Mouse (Mus musculus): ENCODE results near the gene Szt2. TPM values are rescaled to one million over a fixed set of nuclear protein-coding genes. Genes with fewer than 3 reads are reported as not detected.

Gene Szt2
- polyA plus RNA-seq (2014; fragmentation: Illumina TruSeq; extraction: RNeasy Lipid Tissue Mini Kit (QIAGEN cat#74804); ENCODE audit: low read depth, low replicate concordance): 0.52 TPM

DNA sequence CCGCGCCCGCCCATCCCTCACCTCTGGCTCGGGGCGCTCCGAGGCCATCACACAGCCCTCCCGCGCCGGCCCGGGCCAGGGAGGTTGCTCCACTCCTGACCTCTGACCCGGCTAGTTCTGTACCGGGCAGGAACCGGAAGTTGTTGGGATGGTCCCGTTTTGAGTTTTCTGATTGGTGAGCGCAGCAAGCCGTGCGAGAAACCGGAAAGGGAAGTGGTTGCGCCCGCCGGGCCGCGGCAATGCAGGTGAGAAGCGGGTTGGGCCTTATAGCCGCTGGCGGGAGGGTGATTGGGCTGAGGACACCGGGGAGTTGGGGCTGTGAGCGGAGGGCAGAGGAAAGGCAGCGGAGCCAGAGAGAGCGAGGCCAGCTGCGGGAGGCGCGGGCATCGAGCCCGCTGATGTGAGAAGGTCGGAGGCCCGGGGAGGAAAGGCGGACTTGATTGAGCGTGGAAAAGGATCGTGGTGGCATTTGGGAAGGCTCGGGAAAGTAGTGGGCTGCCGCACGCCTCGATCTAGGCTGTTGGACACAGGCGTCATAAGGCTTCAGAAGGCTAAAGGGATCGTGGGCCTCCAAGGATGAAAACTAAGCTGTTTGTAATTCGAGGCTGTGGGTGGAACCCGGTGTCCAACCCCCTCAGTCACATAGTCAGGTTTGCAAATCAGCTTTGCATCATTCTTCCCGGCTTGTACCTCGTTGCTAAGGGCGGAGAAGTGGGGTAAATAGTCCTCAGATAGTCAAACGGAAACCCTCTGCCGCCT, at the start of gene Szt2, which contains the start of gene Med8:
Gene Szt2 (minus strand): TSS at position 132 of the 759 bp plus-strand sequence.
Gene Med8 (plus strand): TSS at position 196 of the 759 bp plus-strand sequence.

DNA sequence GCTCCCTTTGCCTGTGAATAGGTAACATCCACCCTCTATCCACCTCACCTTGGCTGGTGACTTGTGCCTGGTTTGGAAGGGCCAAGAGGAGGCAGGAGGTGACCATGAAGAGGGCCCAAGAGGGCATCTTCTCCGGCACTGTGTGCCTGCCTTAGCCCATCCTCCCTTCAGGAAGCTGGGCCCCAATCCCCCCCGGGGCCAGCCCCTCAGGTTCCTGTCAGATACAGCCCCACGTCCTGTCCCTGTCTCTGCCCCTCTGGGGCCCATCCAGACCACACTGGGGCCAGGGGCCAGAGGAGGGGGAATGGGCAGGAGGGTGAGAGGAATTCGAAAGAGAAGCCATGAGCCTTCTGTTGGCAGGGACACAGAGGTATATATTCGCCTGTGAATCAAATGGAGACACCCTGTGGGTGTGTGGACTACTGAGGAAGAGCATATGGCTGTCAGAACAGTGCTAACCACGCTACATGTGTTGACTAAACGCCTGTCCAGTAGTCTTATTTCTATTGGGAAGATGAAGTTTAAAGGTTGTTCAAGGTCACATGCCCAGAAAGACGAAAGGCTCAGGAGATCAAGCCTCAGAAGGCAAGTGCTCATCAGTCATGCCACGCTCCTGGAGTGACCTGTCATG, 48.4 kb upstream of the Szt2 start, which contains the start of gene Mpl:
Gene Mpl (minus strand): TSS at position 169 of the 631 bp plus-strand sequence.

GRCm38 (mm10) chr4:118436820-118437603, 27.9 kb upstream of the Szt2 start, which contains the start of gene Cdc20:
Cdc20 (minus strand) TSS chr4:118437352.

DNA sequence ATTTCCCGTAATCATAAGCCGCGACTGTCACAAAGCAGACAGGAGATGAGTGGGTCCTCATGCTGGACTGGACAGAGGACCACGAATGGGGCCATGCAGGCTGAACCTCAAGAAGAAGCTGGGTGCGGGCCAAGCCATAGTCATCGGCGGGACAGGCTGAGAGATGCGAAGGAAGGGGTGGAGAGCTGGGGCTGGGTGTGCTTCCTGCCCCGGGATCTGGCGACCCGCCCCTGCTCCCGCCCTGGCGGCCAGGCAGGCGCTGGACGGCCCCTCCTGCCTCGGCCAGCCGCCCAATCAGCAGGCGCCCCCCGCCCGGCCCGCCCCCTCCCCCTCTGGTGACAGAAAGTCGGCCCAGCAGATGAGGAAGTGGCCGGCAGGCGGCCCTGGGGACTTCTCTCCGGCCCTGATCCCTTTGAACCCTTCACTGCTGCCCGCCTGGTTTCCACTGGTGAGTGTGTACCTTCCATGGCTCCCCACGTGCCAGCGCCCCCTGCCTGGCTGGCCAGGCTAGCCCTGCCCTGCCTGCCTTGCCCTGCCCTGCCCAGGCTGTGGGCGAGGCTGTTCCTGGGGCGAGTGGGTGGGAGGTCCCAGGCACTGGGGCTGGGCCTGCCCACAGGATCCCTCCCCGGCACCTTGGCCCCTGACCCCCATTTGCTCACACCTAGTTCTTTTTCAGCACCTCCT, 18.8 kb upstream of the Szt2 start, which contains the start of gene Elovl1:
Gene Elovl1 (plus strand): TSS at position 326 of the 684 bp plus-strand sequence.

Other genes starting within 250 kb of the Szt2 start
- 4.7 TPM for gene Kdm4a, start 229.2 kb downstream of the Szt2 start, polyA plus RNA-seq (2014; fragmentation: Illumina TruSeq; extraction: RNeasy Lipid Tissue Mini Kit (QIAGEN cat#74804); ENCODE audit: low read depth, low replicate concordance)
- gene Ptprf, start 117.9 kb downstream of the Szt2 start, polyA plus RNA-seq (2014; fragmentation: Illumina TruSeq; extraction: RNeasy Lipid Tissue Mini Kit (QIAGEN cat#74804); ENCODE audit: low read depth, low replicate concordance): 1.3 TPM
- 35.1 TPM for gene Med8, start 64 bp upstream of the Szt2 start, polyA plus RNA-seq (2014; fragmentation: Illumina TruSeq; extraction: RNeasy Lipid Tissue Mini Kit (QIAGEN cat#74804); ENCODE audit: low read depth, low replicate concordance)
- gene Elovl1, start 18.8 kb upstream of the Szt2 start, polyA plus RNA-seq (2014; fragmentation: Illumina TruSeq; extraction: RNeasy Lipid Tissue Mini Kit (QIAGEN cat#74804); ENCODE audit: low read depth, low replicate concordance): 41.9 TPM
- 2.4 TPM for gene Cdc20, start 28.1 kb upstream of the Szt2 start, polyA plus RNA-seq (2014; fragmentation: Illumina TruSeq; extraction: RNeasy Lipid Tissue Mini Kit (QIAGEN cat#74804); ENCODE audit: low read depth, low replicate concordance)
- gene Mpl, start 48.2 kb upstream of the Szt2 start, polyA plus RNA-seq (2014; fragmentation: Illumina TruSeq; extraction: RNeasy Lipid Tissue Mini Kit (QIAGEN cat#74804); ENCODE audit: low read depth, low replicate concordance): not detected
- gene Tie1, start 80.8 kb upstream of the Szt2 start, polyA plus RNA-seq (2014; fragmentation: Illumina TruSeq; extraction: RNeasy Lipid Tissue Mini Kit (QIAGEN cat#74804); ENCODE audit: low read depth, low replicate concordance): 3.1 TPM
- not detected for gene 2610528J11Rik, start 117.7 kb upstream of the Szt2 start, polyA plus RNA-seq (2014; fragmentation: Illumina TruSeq; extraction: RNeasy Lipid Tissue Mini Kit (QIAGEN cat#74804); ENCODE audit: low read depth, low replicate concordance)
- not detected for gene Tmem125, start 134.8 kb upstream of the Szt2 start, polyA plus RNA-seq (2014; fragmentation: Illumina TruSeq; extraction: RNeasy Lipid Tissue Mini Kit (QIAGEN cat#74804); ENCODE audit: low read depth, low replicate concordance)
- not detected for gene Cfap57, start 211.5 kb upstream of the Szt2 start, polyA plus RNA-seq (2014; fragmentation: Illumina TruSeq; extraction: RNeasy Lipid Tissue Mini Kit (QIAGEN cat#74804); ENCODE audit: low read depth, low replicate concordance)
- 22.7 TPM for gene Ebna1bp2, start 211.5 kb upstream of the Szt2 start, polyA plus RNA-seq (2014; fragmentation: Illumina TruSeq; extraction: RNeasy Lipid Tissue Mini Kit (QIAGEN cat#74804); ENCODE audit: low read depth, low replicate concordance)
- not detected for gene Olfr62, start 249.7 kb upstream of the Szt2 start, polyA plus RNA-seq (2014; fragmentation: Illumina TruSeq; extraction: RNeasy Lipid Tissue Mini Kit (QIAGEN cat#74804); ENCODE audit: low read depth, low replicate concordance)